Mouse (Mus musculus) left cerebral cortex, adult 18-20 months (tissue): Measurements from ENCODE around the gene 1810013L24Rik. TPM values are rescaled to one million over a fixed set of nuclear protein-coding genes. Genes with fewer than 3 reads are reported as not detected.

Experiments
- DNase-seq, 2 experiments: peaks; one replicate each; pipeline ENCODE4 v3.0.0; 2021 to 2022; ENCODE audit warnings: low spot score in 2 of 2, mixed read lengths in 1 of 2
- long read RNA-seq, 2 experiments: library from polyadenylated mRNA; stranded (forward); transcript quantifications; one replicate each; pipeline ENCODE4 v2.0.0; 2021
- total RNA-seq, 2 experiments: library from RNA; stranded (reverse); gene quantifications; 2 replicates each; pipeline ENCODE4 v1.2.3; 2021

Gene 1810013L24Rik
- total RNA-seq = 100 to 1,000 TPM; 100 to 105 TPM
- long read RNA-seq, experiment 1, full-length matches to known transcripts = 18 of 34 reads
- long read RNA-seq, experiment 1, partial matches to known transcripts = 6 of 34 reads
- long read RNA-seq, experiment 1, other reads (novel, unspliced or antisense) = 10 of 34 reads
- long read RNA-seq, experiment 2, full-length matches to known transcripts = 11 of 30 reads
- long read RNA-seq, experiment 2, partial matches to known transcripts = 7 of 30 reads
- long read RNA-seq, experiment 2, other reads (novel, unspliced or antisense) = 12 of 30 reads

DNA sequence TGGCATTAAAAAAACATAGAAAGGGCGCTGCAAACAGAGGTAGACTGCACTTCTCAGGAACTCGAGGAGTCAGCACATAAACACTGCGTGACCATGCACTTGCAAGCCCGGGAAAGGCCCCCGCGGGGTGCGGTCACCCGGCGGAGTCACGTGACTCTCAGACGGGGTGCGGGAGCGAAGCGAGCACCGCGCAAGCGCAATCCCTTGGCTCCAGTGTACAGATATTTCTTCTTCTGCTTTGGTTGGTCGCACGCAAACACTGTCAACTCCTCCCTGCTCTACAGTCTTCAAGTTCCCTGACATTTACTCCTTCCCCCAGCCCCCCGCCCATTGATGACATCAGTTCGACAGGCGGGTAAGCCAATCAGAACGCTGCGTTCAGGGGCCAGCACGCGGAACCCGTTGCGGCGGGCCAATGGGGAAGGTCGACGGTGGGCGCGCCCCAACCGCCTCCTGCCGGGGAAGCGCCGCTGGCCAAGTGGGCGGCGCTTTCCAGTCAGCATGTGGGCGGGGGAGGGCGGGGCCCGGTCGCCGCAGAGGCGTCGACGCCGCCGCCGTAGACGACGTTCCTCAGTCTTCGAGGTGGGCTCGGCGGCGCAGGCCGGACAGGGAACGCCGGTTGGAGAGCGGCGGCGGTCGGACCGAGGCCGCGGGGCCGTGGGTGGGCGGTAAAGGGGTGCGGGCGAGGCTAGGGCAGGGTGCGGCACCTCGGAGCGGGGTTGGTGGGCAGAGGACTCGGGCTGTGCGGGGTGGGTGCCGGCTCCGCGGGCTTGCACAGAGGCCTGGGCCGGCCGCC, at the start of gene 1810013L24Rik:
Gene 1810013L24Rik, plus strand, starts transcription at position 537 of the 796 bp plus-strand sequence.
- peak; percentile 96 to 97 for DNase-seq

DNA sequence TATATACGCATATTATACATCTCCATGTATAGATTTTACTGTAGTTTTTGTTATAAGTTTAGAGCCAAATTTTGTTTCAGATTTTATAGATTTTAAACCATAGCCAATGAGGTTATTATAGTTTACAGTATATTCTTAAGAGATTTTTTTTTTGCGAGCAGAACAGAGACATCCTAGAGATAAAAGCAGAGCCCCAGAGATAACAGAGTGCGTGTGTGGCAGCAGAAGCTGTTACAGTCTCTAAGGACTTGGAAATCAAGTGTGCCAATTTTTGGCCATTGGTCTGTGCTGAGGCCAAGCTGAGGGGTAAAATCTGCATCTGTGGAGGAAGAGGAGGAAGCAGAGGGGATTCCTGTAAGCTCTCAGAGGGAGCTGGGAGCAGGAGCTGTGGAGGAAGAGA, 49.7 kb upstream of the 1810013L24Rik start:
- no peak for DNase-seq

DNA sequence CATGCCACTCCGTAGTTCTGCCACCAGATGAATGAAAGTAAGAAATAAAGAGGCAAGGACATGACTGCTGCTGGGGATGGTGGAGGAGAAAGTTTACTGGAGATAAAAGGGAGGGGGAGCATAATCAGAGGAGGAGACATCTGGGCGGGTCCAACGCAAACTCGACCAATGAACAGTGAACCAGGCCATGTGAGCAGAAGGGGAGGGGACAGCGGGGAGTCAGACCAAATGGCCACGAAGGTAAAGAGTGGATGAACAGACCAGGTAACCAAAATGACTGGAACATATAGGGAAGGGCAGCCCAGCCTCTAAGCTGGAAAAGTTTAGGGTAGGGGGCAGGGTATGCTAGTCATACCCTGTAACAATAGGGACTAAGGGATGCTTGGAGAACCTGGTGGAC, 48.7 kb upstream of the 1810013L24Rik start:
- DNase-seq = no peak

DNA sequence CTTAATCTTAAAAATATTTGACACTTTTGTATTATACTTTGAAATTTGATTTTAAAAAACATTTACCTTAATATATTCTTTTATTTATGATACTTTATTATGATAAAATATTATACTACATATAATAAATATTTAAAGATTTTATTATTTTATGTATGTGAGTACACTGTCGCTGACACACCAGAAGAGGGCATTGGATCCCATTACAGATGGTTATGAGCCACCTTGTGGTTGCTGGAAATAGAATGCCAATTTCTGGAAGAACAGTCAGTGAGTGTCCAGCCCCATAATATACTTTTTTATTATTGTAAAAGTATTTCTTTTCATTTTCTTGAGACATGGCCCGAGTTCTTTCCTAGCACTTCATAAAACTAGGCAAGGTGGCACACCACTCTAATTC, 48.2 kb upstream of the 1810013L24Rik start:
- no peak for DNase-seq

DNA sequence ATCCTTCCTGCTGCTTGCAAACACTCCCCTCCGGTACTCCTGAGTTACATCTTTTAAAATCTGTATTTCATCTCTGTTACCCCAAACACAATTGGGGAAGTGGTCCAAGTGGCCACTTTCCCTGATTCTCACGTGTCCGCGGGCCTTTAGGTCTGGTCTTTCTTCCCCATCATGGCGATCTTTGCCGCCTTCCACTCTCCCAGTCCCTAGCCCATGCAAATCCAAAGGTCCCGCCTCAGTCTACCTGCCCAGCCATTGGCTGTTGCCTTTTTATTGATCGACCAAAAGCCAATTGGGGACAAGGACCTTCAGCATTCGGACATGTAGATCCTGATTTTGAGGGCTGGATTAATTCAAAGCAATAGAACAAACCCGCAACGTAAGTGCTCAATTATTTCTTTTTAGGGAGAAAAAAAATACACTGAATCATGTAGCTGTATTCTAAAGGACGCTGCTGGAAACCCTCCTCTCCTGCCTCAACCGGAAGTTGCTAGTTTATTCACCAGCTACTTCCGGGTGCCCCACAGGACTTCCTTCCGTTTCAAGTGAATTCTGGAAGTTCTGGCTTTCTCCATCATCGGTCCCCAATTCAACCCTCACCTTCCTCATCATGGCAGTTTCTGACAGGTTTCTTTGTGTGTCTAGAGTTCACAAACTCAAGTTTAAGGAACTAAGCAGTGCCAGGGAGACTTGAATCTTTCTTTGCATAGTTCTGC, 46.5 kb upstream of the 1810013L24Rik start:
- no peak for DNase-seq

DNA sequence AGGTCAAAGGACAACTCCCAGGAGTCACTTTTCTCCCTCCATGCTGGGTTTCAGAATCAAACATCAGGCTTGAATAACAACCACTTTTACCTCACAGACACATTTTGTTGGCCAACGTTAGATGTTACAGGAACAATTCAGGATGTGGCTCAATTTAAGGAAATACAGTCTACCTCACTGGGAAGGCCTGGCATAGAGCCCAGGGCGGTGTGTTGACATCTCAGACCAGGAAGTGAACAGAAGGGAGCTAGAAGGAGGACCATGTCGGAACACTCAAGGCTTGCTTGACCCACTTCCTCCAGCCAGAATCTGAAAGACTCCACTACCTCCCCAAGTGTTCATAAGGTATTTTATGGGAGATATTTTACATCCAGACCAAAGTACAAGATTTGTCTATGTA, 45.1 kb upstream of the 1810013L24Rik start:
- no peak for DNase-seq

DNA sequence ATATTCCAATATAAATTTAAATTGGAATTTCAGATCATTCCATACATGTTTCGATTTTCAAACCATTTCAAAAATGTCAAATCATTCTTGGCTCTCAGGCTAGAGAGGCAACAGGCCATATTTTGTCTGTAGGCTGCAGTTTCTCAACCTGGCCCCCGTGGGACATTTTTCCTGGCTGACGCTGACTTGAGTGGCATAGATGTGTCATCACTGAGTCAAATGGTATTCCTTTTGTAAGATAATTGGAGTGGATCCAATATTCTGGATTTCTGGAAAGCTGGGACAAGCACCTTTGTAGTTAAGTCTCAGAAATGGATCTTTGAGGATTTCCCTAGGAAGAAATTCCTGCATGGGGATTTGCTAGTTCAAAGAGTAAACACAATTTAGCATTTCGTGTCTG, 39.0 kb upstream of the 1810013L24Rik start:
- DNase-seq = no peak

DNA sequence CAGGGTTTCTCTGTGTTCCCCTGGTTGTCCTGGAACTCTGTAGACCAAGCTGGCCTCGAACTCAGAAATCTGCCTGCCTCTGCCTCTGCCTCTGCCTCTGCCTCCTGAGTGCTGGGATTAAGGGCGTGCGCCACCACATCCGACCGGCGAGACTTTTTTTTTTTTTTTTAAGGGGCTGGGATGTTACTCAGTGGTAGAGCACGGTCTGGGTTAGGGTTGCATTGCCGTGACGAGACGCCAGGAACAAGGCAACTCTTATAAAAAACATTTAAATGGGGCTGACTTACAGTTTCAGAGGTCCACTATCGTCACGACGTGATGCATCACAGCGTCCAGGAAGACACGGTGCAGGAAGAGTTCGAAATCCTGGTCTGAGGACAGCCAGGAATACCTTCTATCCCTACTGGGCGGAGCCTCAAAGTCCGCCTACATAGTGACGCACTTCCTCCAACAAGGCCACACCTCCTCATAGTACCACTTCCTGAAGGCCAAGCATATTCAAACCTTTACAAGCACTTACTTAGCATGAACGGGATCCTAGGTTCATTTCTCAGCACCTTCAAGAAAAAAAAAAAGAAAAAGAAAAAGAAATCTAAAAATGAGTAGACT, 37.8 kb upstream of the 1810013L24Rik start, which contains the start of gene Usp7:
Gene Usp7, minus strand, starts transcription at position 360 of the 609 bp plus-strand sequence.
- DNase-seq = no peak

DNA sequence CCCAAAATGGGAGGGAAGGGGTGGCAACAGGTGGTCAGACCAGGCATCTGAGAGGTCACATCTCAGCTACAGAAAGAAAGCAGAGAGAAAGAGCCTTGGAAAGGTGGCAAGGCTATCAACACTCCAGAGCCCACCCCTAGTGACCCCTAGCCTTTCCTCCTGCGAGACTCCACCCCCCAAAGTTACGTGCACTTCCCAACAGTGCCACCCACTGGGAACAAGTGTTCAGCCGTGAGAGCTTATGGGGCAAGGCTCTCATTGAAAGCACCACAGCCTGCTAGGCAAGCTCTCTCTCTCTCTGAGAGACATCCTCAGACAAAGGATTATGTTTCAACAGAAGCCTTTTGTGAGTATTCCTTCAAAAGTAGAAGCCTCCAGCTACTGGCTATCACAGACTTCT, 34.9 kb upstream of the 1810013L24Rik start:
- DNase-seq = no peak

DNA sequence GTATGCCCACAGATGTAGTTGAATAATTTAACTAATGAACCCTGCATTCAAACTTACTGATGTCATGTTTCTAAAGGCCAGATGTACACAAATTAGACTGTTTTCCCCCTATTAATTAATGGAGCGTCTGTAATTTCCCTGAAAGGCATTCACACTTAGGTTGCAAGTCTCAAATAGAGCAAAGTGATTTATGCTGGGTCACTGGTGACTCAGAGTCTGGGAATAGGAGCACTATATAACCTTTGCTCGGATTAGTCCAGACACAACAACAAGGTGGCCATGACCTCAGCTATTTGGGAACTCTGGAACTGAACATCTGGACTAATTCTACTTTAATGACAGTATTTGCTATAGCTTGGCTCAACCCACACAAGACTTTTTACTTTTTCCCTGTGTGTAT, 34.0 kb upstream of the 1810013L24Rik start:
- no peak for DNase-seq

DNA sequence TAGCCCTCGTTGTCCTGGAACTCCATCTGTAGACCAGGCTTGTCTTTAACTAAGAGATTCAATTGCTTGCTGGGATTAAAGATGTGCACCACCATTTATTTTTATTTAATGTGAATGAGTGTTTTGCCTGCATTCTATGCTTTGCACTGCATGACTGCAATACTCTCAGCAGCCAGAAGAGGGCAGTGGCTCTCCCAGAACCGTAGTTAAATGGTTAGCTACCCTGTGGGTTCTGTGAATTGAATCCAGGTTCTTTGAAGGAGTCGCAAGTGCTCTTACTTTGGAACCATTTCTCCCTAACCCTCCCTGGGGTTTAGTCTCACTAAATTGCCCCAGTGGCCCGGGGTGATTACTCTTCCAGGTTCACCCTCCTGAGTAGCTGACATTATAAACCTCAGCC, 23.2 kb upstream of the 1810013L24Rik start:
- DNase-seq = no peak

DNA sequence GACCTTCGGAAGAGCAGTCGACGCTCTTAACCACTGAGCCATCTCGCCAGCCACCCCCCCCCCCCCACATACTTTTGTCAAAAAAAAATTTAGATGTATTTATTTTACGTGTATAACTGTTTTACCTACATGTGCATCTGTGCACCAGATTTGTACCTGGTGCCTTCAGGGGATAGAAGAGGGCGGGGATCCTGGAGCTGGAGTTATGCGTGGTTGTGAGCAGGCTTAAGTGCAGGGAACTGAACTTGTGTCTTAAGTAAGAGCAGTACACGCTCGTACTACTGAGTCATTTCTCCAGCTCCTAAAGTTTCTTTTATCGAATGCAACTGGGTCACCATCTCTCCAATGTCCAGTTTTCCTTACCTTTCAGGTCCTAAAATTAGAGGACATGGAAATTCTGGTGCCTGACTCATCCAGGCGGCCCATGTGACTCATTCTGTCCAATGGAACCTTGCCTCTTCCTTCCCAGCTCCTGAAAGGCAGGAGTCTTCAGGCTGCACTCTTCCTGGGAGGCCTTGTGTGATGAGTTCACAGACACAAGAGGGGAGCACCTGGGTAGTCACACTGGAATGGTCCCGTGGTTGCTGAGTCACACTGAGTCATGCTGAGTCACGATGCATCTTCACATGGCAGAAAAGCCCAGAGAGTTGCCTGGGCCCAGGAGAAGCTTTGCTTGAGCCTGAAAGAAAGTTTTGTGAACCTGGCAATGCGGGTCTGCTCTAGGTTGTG, 19.3 kb upstream of the 1810013L24Rik start:
- DNase-seq = peak; percentile 37 to 52

DNA sequence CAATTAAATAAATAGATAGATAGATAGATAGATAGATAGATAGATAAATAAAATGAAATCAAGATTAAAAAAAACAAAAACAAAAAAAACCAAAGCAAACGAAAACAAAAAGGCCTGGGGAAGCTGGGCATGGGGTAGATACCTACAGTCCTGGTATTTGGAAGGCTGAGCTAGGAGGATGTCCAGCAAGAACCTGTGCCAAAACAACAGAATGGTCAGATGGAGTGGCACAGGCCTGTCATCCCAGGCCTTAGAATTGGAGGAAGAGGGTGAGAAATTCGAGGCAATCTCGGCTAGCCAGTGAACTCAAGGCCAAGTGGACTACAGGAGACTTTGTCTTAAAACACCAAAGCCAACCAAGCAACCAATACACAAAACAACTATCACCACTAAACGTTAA, 12.0 kb upstream of the 1810013L24Rik start:
- no peak for DNase-seq

DNA sequence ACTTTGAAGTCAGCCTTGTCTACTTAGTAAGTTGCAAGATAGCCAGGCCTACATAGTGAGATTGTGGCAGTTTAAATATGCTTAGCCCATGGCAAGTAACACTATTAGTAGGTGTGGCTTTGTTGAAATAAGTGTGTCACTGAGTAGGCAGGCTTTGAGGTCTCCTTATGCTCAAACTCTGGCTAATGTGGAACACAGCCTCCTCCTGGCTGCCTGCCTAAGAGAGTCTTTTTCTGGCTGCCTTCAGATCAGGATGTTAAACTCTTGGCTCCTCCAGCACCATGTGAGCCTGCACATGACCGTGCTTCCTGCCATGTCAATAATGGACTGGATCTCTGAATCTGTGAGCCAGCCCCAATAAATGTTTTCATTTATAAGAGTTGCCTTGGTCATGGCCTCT, 8.5 kb upstream of the 1810013L24Rik start:
- peak; percentile 48 to 73 for DNase-seq

DNA sequence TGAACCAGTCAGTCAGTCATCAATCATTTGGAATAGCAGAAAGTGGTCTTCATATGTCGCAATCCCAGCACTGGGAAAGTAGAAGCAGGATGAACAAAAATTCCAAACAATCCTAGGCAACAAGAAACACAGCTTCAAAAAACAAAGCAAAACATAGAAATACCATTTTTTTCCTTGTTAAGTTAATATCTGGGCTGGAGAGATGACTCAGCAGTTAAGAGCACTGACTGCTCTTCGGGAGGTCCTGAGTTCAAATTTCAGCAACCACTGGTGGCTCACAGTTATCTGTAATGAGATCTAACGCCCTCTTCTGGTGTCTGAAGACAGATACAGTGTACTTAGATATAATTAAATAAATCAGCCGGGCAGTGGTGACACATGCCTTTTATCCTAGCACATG, 7.3 kb upstream of the 1810013L24Rik start:
- no peak for DNase-seq

DNA sequence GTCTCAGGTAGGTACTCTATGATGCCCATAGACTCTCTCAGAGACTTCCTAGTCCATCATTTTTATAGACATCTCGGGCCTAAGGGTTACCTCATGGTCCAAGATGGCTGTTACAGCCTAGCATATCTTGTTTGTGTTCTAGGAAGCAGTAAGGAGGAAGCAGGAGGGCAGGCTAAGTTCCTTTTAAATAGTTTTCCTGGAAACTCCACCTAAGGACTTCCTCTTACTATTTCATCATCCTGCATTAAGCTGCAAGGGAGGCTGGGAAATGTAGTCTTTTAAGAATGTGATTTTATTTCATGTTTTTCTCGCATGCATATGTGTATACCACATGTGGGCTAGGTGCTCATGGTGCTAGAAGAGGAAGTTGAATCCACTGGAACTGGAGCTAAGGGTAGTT, 6.2 kb upstream of the 1810013L24Rik start:
- no peak for DNase-seq

DNA sequence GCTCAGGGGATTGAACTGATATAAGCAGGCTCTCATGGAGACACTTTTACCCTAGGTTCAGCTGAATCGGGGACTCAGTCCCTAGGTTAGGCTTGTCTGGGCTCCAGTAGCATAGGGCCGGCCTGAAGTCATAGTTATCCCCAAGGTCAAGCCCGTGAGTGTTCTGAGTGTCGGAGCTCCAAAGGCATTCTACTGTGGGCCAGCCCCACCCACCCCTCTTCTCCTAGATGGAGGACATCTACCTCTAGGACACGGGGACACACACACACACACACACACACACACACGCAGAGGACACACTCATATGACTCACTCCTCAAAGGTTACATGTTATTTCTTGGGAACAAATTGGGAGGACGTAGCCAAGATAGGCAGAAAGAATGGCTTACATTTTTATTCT, 2.5 kb upstream of the 1810013L24Rik start:
- no peak for DNase-seq

DNA sequence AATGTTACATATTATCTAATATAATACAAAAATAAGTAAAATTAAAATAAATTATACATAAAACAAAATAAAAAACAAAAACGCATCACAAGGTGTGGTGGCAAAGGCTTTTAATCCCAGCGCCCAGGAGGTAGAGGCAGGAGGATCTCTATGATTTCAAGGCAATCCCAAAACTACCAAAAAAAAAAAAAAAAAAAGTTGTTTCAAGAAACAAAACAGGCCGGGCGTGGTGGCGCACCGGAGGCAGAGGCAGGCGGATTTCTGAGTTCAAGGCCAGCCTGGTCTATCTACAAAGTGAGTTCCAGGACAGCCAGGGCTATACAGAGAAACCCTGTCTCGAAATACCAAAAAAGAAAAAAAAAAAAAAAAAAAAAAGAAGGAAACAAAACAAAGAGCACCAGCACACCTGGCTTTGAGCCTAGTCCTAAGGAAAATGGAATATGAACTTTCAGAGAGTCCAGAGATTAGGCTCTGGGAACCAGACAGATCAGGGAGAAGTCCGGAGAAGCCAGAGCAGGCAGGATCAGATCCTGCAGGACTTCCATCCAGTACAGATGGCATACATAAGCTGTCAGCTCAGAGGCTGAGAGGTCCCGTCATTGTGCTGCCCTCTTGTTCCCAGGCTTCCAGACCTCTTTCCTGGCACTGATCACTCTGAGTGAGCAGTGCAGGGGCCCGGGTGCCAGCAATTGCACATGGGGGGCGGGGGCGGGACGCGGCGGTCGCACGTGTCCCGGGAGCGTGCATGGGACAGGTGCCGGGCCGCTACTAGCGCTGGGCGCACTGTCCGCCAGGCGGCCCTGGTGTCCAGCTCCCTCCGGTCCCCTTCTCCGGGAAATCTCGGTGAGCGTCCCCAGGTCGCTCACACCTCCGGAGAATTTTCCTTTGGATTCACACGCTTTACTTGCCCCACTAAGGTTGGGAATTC, 1.0 kb upstream of the 1810013L24Rik start:
- peak in 1 of 2 experiments; percentile 57 for DNase-seq

DNA sequence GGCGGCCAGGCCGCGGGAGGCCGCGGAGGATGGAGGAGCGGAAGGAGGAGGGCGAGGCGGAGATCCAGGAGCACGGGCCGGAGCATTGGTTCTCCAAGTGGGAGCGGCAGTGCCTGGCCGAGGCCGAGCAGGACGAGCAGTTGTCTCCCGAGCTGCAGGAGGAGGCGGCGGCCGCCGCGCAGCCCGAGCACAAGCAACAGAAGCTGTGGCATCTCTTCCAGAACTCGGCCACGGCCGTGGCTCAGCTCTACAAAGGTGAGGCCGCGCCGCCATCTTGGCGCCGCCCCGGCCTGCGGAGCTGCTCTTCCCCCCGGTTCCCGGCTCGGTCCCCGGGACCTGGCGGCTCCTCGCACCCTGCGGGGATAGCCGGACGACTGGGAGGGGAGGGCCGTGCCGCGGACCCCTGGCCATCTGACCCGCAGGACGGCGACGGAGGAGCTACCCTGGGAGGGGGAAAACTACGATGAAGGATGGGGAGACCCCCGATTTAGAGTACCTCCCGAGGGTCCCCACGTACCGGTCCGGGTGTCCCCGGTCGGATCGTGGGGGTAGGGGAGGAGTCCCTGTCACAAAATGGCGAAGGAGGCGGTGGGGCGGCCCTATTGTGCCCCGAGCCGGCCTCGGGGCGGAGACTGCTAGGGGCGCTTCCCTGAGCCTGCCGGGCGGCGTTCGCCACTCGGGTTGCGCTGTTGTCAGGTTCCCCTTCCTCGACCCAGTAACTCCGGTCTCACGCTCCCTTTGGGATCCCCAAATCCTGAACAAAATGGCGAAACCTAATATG, 721 bp downstream of the 1810013L24Rik start:
- DNase-seq = peak; percentile 39 to 55
